Mouse (Mus musculus) CH12.LX (cell line): ENCODE results near the gene Asic2. TPM values are rescaled to one million over a fixed set of nuclear protein-coding genes. Genes with fewer than 3 reads are reported as not detected.

Source experiments
- DNase-seq: peaks from one replicate; pipeline ENCODE4 v3.0.0-alpha.2; 2013; ENCODE audit errors: extremely low read depth
- H3K27ac ChIP-seq: 2 replicates; pipeline ENCODE4 v1.5.1; 2012; ENCODE audit warnings: low read depth, mild to moderate bottlenecking, control low read depth, moderate library complexity; ENCODE audit not compliant: insufficient read depth
- H3K27me3 ChIP-seq: replicated peaks from 2 replicates; pipeline ENCODE3; 2012; ENCODE audit warnings: inconsistent platforms
- H3K36me3 ChIP-seq, 2 experiments: replicated peaks in 1 of 2; 2 replicates each; pipeline versions ENCODE3 to v1.6.1; 2012; ENCODE audit warnings: inconsistent platforms in 1 of 2, low read length in 1 of 2, mild to moderate bottlenecking in 1 of 2, mixed read lengths in 1 of 2, moderate library complexity in 1 of 2; ENCODE audit not compliant: control insufficient read depth in 1 of 2, insufficient read depth in 1 of 2
- H3K4me1 ChIP-seq, 2 experiments: 2 replicates each; pipeline ENCODE4 v1.6.1; 2012; ENCODE audit warnings: inconsistent platforms in 1 of 2, moderate library complexity in 1 of 2; ENCODE audit not compliant: insufficient read depth in 2 of 2, control insufficient read depth in 1 of 2
- H3K4me2 ChIP-seq: 2 replicates; pipeline ENCODE4 v1.6.1; 2012; ENCODE audit warnings: low read depth, mild to moderate bottlenecking, control low read depth; ENCODE audit not compliant: poor library complexity, insufficient read depth, severe bottlenecking
- H3K4me3 ChIP-seq, 3 experiments: fragments of 150-350 bp in 1 of 3; sonication (generic) in 1 of 3; replicated peaks in 1 of 3; 2 replicates each; pipeline versions ENCODE3 to v1.5.1; 2011 to 2012; ENCODE audit warnings: low read depth in 2 of 3, low read length in 2 of 3, mild to moderate bottlenecking in 2 of 3, moderate library complexity in 2 of 3, control low read depth in 1 of 3, improper control_type of control experiment in 1 of 3, inconsistent platforms in 1 of 3, mixed read lengths in 1 of 3; ENCODE audit not compliant: poor library complexity in 1 of 3
- H3K79me2 ChIP-seq: replicated peaks from 2 replicates; pipeline ENCODE4 v1.6.1; 2012; ENCODE audit warnings: mild to moderate bottlenecking, moderate library complexity; ENCODE audit not compliant: control insufficient read depth, poor library complexity, insufficient read depth, severe bottlenecking; ENCODE audit errors: extremely low read depth
- H3K9ac ChIP-seq: 2 replicates; pipeline ENCODE4 v1.6.1; 2012; ENCODE audit warnings: low read depth, mild to moderate bottlenecking, control low read depth, moderate library complexity; ENCODE audit not compliant: insufficient read depth
- H3K9me3 ChIP-seq: replicated peaks from 2 replicates; pipeline ENCODE3; 2012; ENCODE audit warnings: low read length, inconsistent platforms, mixed read lengths
- BHLHE40 ChIP-seq: IDR thresholded peaks from 2 replicates; pipeline ENCODE4 v1.6.1; 2011; ENCODE audit warnings: mild to moderate bottlenecking, low read depth, low read length, improper control_type of control experiment
- CTCF ChIP-seq, 2 experiments: IDR thresholded peaks in 1 of 2; conservative IDR thresholded peaks in 1 of 2; 2 replicates each; pipeline ENCODE4 v1.5.1; 2011 to 2012; ENCODE audit warnings: low read depth in 2 of 2, low read length in 2 of 2, improper control_type of control experiment in 1 of 2, inconsistent platforms in 1 of 2, mild to moderate bottlenecking in 1 of 2, moderate library complexity in 1 of 2
- E2F4 ChIP-seq: IDR thresholded peaks from 2 replicates; pipeline ENCODE4 v1.6.1; 2011; ENCODE audit warnings: low read depth, low read length, improper control_type of control experiment; ENCODE audit not compliant: insufficient replicate concordance
- ELF1 ChIP-seq: IDR thresholded peaks from 2 replicates; pipeline ENCODE4 v1.6.1; 2014; ENCODE audit warnings: low read depth, mild to moderate bottlenecking, inconsistent platforms, low read length, improper control_type of control experiment
- ETS1 ChIP-seq: conservative IDR thresholded peaks from 2 replicates; pipeline ENCODE4 v1.6.1; 2012; ENCODE audit warnings: low read depth, mild to moderate bottlenecking, inconsistent platforms, low read length, improper control_type of control experiment, moderate library complexity
- HCFC1 ChIP-seq: IDR thresholded peaks from 2 replicates; pipeline ENCODE4 v1.6.1; 2012; ENCODE audit warnings: low read depth, mild to moderate bottlenecking, inconsistent platforms, low read length, improper control_type of control experiment
- JUND ChIP-seq: conservative IDR thresholded peaks from 2 replicates; pipeline ENCODE4 v1.6.1; 2011; ENCODE audit warnings: low read depth, low read length, improper control_type of control experiment
- MAX ChIP-seq: IDR thresholded peaks from 2 replicates; pipeline ENCODE4 v1.6.1; 2011; ENCODE audit warnings: low read length, improper control_type of control experiment
- MYC ChIP-seq: IDR thresholded peaks from 2 replicates; pipeline ENCODE4 v1.6.1; 2011; ENCODE audit warnings: low read depth, mild to moderate bottlenecking, improper control_type of control experiment, low read length
- NELFE ChIP-seq: IDR thresholded peaks from 2 replicates; pipeline ENCODE4 v1.6.1; 2011; ENCODE audit warnings: low read depth, low read length, improper control_type of control experiment
- POLR2A ChIP-seq: IDR thresholded peaks from 2 replicates; pipeline ENCODE4 v1.6.1; 2011; ENCODE audit warnings: low read depth, mild to moderate bottlenecking, improper control_type of control experiment, low read length
- POLR2AphosphoS2 ChIP-seq: IDR thresholded peaks from 2 replicates; pipeline ENCODE4 v1.6.1; 2011; ENCODE audit warnings: low read depth, low read length, improper control_type of control experiment
- RAD21 ChIP-seq: IDR thresholded peaks from 2 replicates; pipeline ENCODE4 v1.6.1; 2011; ENCODE audit warnings: low read depth, mild to moderate bottlenecking, low read length, improper control_type of control experiment, moderate library complexity
- RCOR1 ChIP-seq: conservative IDR thresholded peaks from 2 replicates; pipeline ENCODE4 v1.6.1; 2012; ENCODE audit warnings: low read depth, mild to moderate bottlenecking, inconsistent platforms, low read length, improper control_type of control experiment
- SMC3 ChIP-seq: IDR thresholded peaks from 2 replicates; pipeline ENCODE4 v1.6.1; 2011; ENCODE audit warnings: low read depth, low read length, improper control_type of control experiment
- TBP ChIP-seq: conservative IDR thresholded peaks from 2 replicates; pipeline ENCODE4 v1.6.1; 2011; ENCODE audit warnings: low read depth, low read length, improper control_type of control experiment
- USF1 ChIP-seq: IDR thresholded peaks from 2 replicates; pipeline ENCODE4 v1.6.1; 2014; ENCODE audit warnings: low read depth, mild to moderate bottlenecking, inconsistent platforms, low read length, improper control_type of control experiment
- USF2 ChIP-seq: conservative IDR thresholded peaks from 2 replicates; pipeline ENCODE4 v1.6.1; 2011; ENCODE audit warnings: low read depth, low read length, improper control_type of control experiment
- ZC3H11A ChIP-seq: IDR thresholded peaks from 2 replicates; pipeline ENCODE4 v1.6.1; 2012; ENCODE audit warnings: low read depth, mild to moderate bottlenecking, inconsistent platforms, low read length, improper control_type of control experiment
- ZKSCAN1 ChIP-seq: IDR thresholded peaks from 2 replicates; pipeline ENCODE4 v1.6.1; 2012; ENCODE audit warnings: low read depth, inconsistent platforms, low read length, improper control_type of control experiment, borderline replicate concordance
- ZMIZ1 ChIP-seq: IDR thresholded peaks from 2 replicates; pipeline ENCODE4 v1.6.1; 2012; ENCODE audit warnings: low read depth, mild to moderate bottlenecking, inconsistent platforms, low read length, improper control_type of control experiment
- ZNF384 ChIP-seq: IDR thresholded peaks from 2 replicates; pipeline ENCODE4 v1.6.1; 2012; ENCODE audit warnings: low read depth, low read length, improper control_type of control experiment, inconsistent platforms
- dilution Hi-C: fragments of 300-500 bp; cut with MboI; formaldehyde crosslinking; loops from 2 replicates; pipeline ENCODE4 v1.14.3; 2020; ENCODE audit warnings: low sequenced_read_pairs; ENCODE audit not compliant: extremely low pct_unique_long_range_greater_than_20kb, extremely low pct_ligation_motif_present
- in situ Hi-C: fragments of 300-500 bp; cut with MboI; formaldehyde crosslinking; loops from 3 replicates; pipeline ENCODE4 v1.14.3; 2019; ENCODE audit warnings: low sequenced_read_pairs, low pct_ligation_motif_present, low pct_unique_long_range_greater_than_20kb, mixed read lengths
- polyA plus RNA-seq: library from polyadenylated mRNA; unstranded; fragments of >175 nt; gene quantifications from 2 replicates; pipeline ENCODE4 v1.2.1, GENCODE M21; 2012; ENCODE audit warnings: low read depth; ENCODE audit not compliant: insufficient read length
- total RNA-seq, 2 experiments: library from RNA; depleted of rRNA; stranded (reverse); fragments of 300-350 nt in 1 of 2; fragments of >200 nt in 1 of 2; gene quantifications; 2 replicates each; pipeline ENCODE4 v1.2.3; 2012 to 2014

Gene Asic2
- total and polyA plus RNA-seq, 3 experiments = not detected

GRCm38 (mm10) chr11:81592776-81593175, 375.5 kb downstream of the Asic2 start:
- in situ Hi-C loops = no loop called here

GRCm38 (mm10) chr11:81590911-81591310, 377.3 kb downstream of the Asic2 start:
- peak; percentile 16 for DNase-seq
- Histone ChIP-seq H3K79me2 (no peaks in the 10 kb centered on the region), H3K4me1 (no peaks in the 10 kb centered on the region), H3K4me3 (no peak overlapping the region), H3K4me2 (no peak overlapping the region), H3K36me3 (no peaks in the 10 kb centered on the region), H3K9ac (no peak overlapping the region), H3K9me3 (no peaks in the 10 kb centered on the region), H3K27me3 (peaks cover 82% of the 10 kb centered on the region), H3K27ac (no peak overlapping the region)
- dilution Hi-C loops (no loop called here), in situ Hi-C loops (no loop called here)
- TF ChIP-seq NELFE (no peak), HCFC1 (no peak), RCOR1 (no peak), JUND (no peak), USF1 (no peak), CTCF (conservative IDR thresholded peaks at IDR 0.05 in 1 of 2, IDR thresholded peaks at IDR 0.05 in 1 of 2; ENCODE audit: low read depth in 2 of 2, low read length in 2 of 2) (peak in 1 of 2 experiments; percentile 70; a peak in 3 of 4 replicates), ZC3H11A (no peak), ETS1 (no peak), SMC3 (peak; percentile 46), USF2 (no peak)

More at GRCm38 (mm10) chr11:81592776-81593175, 375.5 kb downstream of the Asic2 start:
- no peak for TF ChIP-seq ETS1
- no peak for TF ChIP-seq E2F4
- no peak for TF ChIP-seq NELFE
- TF ChIP-seq RAD21 = no peak
- TF ChIP-seq HCFC1 = no peak
- TF ChIP-seq ZMIZ1 = no peak
- TF ChIP-seq POLR2AphosphoS2 = no peak
- no peak for TF ChIP-seq SMC3
- no peak for TF ChIP-seq MAX
- TF ChIP-seq ZKSCAN1 = no peak
- no peak for TF ChIP-seq TBP
- no peak for TF ChIP-seq BHLHE40
- TF ChIP-seq ELF1 = no peak
- TF ChIP-seq POLR2A = no peak
- no peak for TF ChIP-seq USF1
- no peak for TF ChIP-seq RCOR1
- no peak for TF ChIP-seq ZNF384
- no peak for TF ChIP-seq MYC
- TF ChIP-seq, all 38 proteins: peak for 0
- Histone ChIP-seq H3K79me2 (no peaks in the 10 kb centered on the region), H3K27ac (no peak overlapping the region), H3K9me3 (no peaks in the 10 kb centered on the region), H3K4me3 (no peak overlapping the region), H3K4me1 (no peaks in the 10 kb centered on the region), H3K36me3 (no peaks in the 10 kb centered on the region), H3K4me2 (no peak overlapping the region), H3K9ac (no peak overlapping the region), H3K27me3 (peaks cover 94% of the 10 kb centered on the region)
- no peak for DNase-seq
- dilution Hi-C loops = no loop called here
